Mouse (Mus musculus) lung, postnatal 0 days (tissue): ENCODE measurements at regions not wholly inside any gene's neighbourhood (a gene's known extent, or its start where the extent isn't known, plus 50 kb on each side); places are given as distances from the start of the nearest gene placed in this dataset.

Experiments
- CTCF ChIP-seq: IDR thresholded peaks from 2 replicates; pipeline ENCODE4 v1.5.1; 2016; ENCODE audit warnings: antibody characterized with exemption, mild to moderate bottlenecking
- EP300 ChIP-seq: IDR thresholded peaks from 2 replicates; pipeline ENCODE4 v1.6.1; 2016; ENCODE audit warnings: antibody characterized with exemption, mild to moderate bottlenecking, control low read depth

GRCm38 (mm10) chr12:15586706-15587442, 229.8 kb downstream of the Trib2 start:
- TF ChIP-seq CTCF (no peak), EP300 (no peak)
